Mouse (Mus musculus) cerebellum, adult 2 months (tissue): ENCODE results near the gene Gm10972.
"Not testable (repeated sequence)": the region's sequence is repeated elsewhere in the genome, so short reads cannot be mapped to it uniquely, and the experiment has no call there.

Experiments
- CTCF ChIP-seq: fragments of 200-500 bp; IDR thresholded peaks from 2 replicates; pipeline ENCODE4 v1.5.1; 2011; ENCODE audit warnings: low read depth, mild to moderate bottlenecking, control low read depth, low read length, moderate library complexity, borderline replicate concordance; ENCODE audit not compliant: insufficient read depth
- POLR2A ChIP-seq: fragments of 200-500 bp; IDR thresholded peaks from 2 replicates; pipeline ENCODE4 v1.6.1; 2011; ENCODE audit warnings: low read length, control low read depth, borderline replicate concordance; ENCODE audit not compliant: insufficient read depth

DNA sequence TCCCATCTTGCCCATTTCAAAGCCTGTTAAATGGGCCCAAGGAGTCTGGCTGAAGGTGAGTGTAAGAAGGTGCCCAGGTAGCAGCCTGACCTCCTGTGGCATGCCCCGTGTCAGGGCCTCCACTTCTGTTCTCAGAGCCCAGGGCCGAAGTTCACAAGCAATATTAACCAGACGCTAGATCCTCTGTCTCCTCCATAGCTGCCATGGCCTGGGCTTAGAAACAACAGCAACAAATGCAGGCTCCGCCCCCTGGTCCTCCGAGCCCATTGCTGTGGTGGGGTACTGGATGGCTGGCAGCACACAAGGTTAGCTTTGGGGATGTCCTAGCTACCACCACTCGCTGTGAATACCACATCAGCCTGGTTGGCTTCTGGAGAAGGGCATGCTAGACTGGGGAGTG lies 47.2 kb downstream of the Gm10972 start:
- not testable (repeated sequence) for TF ChIP-seq CTCF, POLR2A
